Mouse (Mus musculus) MEL (cell line): Measurements from ENCODE around the gene Clec16a. TPM values are rescaled to one million over a fixed set of nuclear protein-coding genes. Genes with fewer than 3 reads are reported as not detected.

Experiments used
- DNase-seq: peaks from one replicate; pipeline ENCODE4 v3.0.0; 2011; ENCODE audit warnings: low read depth, low spot score
- H3K27ac ChIP-seq: 2 replicates; pipeline ENCODE4 v1.5.1; 2012; ENCODE audit warnings: low read depth, mild to moderate bottlenecking, control low read depth, low read length, moderate library complexity; ENCODE audit not compliant: control insufficient read depth
- H3K27me3 ChIP-seq, 2 experiments: fragments of 150-350 bp in 1 of 2; sonication (generic) in 1 of 2; 2 replicates each; pipeline ENCODE4 v1.6.1; 2012; ENCODE audit warnings: low read length in 2 of 2, mild to moderate bottlenecking in 2 of 2, improper control_type of control experiment in 1 of 2, moderate library complexity in 1 of 2; ENCODE audit not compliant: insufficient read depth in 2 of 2, control insufficient read depth in 1 of 2
- H3K36me3 ChIP-seq, 2 experiments: 2 replicates each; pipeline ENCODE4 v1.6.1; 2012 to 2014; ENCODE audit warnings: low read length in 2 of 2, improper control_type of control experiment in 1 of 2, inconsistent platforms in 1 of 2, mild to moderate bottlenecking in 1 of 2; ENCODE audit not compliant: insufficient read depth in 2 of 2, control insufficient read depth in 1 of 2
- H3K4me1 ChIP-seq, 2 experiments: fragments of 150-350 bp in 1 of 2; sonication (generic) in 1 of 2; 2 replicates each; pipeline ENCODE4 v1.6.1; 2012; ENCODE audit warnings: low read length in 2 of 2, improper control_type of control experiment in 1 of 2, mild to moderate bottlenecking in 1 of 2; ENCODE audit not compliant: insufficient read depth in 2 of 2, control insufficient read depth in 1 of 2
- H3K4me3 ChIP-seq, 2 experiments: fragments of 150-350 bp in 1 of 2; sonication (generic) in 1 of 2; 2 replicates each; pipeline ENCODE4 v1.5.1; 2012; ENCODE audit warnings: low read depth in 2 of 2, low read length in 2 of 2, mild to moderate bottlenecking in 2 of 2, moderate library complexity in 2 of 2, control low read depth in 1 of 2, improper control_type of control experiment in 1 of 2; ENCODE audit not compliant: control insufficient read depth in 1 of 2, insufficient read depth in 1 of 2
- H3K79me2 ChIP-seq: 2 replicates; pipeline ENCODE4 v1.6.1; 2012; ENCODE audit warnings: mild to moderate bottlenecking, low read length, moderate library complexity; ENCODE audit not compliant: control insufficient read depth, poor library complexity, insufficient read depth
- H3K9ac ChIP-seq: 2 replicates; pipeline ENCODE4 v1.6.1; 2012; ENCODE audit warnings: low read depth, mild to moderate bottlenecking, control low read depth, low read length, moderate library complexity; ENCODE audit not compliant: control insufficient read depth, poor library complexity, severe bottlenecking
- H3K9me3 ChIP-seq: fragments of 150-350 bp; sonication (generic); replicated peaks from 2 replicates; pipeline ENCODE4 v1.6.1; 2012; ENCODE audit warnings: mild to moderate bottlenecking, low read length, improper control_type of control experiment, moderate library complexity; ENCODE audit not compliant: insufficient read depth
- BHLHE40 ChIP-seq: IDR thresholded peaks from 2 replicates; pipeline ENCODE4 v1.6.1; 2012; ENCODE audit warnings: low read depth, mild to moderate bottlenecking, inconsistent platforms, low read length, improper control_type of control experiment, borderline replicate concordance
- CHD1 ChIP-seq: IDR thresholded peaks from 2 replicates; pipeline ENCODE4 v1.6.1; 2012; ENCODE audit warnings: low read depth, mild to moderate bottlenecking, inconsistent platforms, low read length, improper control_type of control experiment
- CTCF ChIP-seq, 3 experiments: IDR thresholded peaks in 2 of 3; conservative IDR thresholded peaks in 1 of 3; 2 replicates each; pipeline ENCODE4 v1.5.1; 2011 to 2012; ENCODE audit warnings: low read length in 3 of 3, low read depth in 2 of 3, mild to moderate bottlenecking in 2 of 3, improper control_type of control experiment in 1 of 3, inconsistent platforms in 1 of 3, mixed read lengths in 1 of 3, moderate library complexity in 1 of 3; ENCODE audit not compliant: control insufficient read depth in 1 of 3, insufficient read depth in 1 of 3, poor library complexity in 1 of 3, severe bottlenecking in 1 of 3
- GATA1 ChIP-seq: IDR thresholded peaks from 2 replicates; pipeline ENCODE4 v1.6.1; 2011; ENCODE audit warnings: low read depth, low read length, improper control_type of control experiment
- HCFC1 ChIP-seq: IDR thresholded peaks from 2 replicates; pipeline ENCODE4 v1.6.1; 2012; ENCODE audit warnings: low read depth, mild to moderate bottlenecking, inconsistent platforms, low read length, improper control_type of control experiment, moderate library complexity
- KAT2A ChIP-seq: conservative IDR thresholded peaks from 2 replicates; pipeline ENCODE4 v1.6.1; 2012; ENCODE audit warnings: low read depth, low read length, improper control_type of control experiment, inconsistent platforms
- MEF2A ChIP-seq: IDR thresholded peaks from 2 replicates; pipeline ENCODE4 v1.6.1; 2014; ENCODE audit warnings: low read depth, mild to moderate bottlenecking, inconsistent platforms, low read length, improper control_type of control experiment; ENCODE audit not compliant: poor library complexity, insufficient replicate concordance, severe bottlenecking; ENCODE audit errors: extremely low read depth
- MYB ChIP-seq: IDR thresholded peaks from 2 replicates; pipeline ENCODE4 v1.6.1; 2011; ENCODE audit warnings: mild to moderate bottlenecking, low read depth, low read length, improper control_type of control experiment
- POLR2AphosphoS5 ChIP-seq: IDR thresholded peaks from 2 replicates; pipeline ENCODE4 v1.6.1; 2012; ENCODE audit warnings: low read depth, borderline replicate concordance, mild to moderate bottlenecking, inconsistent platforms, low read length, moderate library complexity, mixed read lengths
- RAD21 ChIP-seq: IDR thresholded peaks from 2 replicates; pipeline ENCODE4 v1.6.1; 2011; ENCODE audit warnings: mild to moderate bottlenecking, low read depth, low read length, improper control_type of control experiment
- RCOR1 ChIP-seq: IDR thresholded peaks from 2 replicates; pipeline ENCODE4 v1.6.1; 2012; ENCODE audit warnings: low read depth, mild to moderate bottlenecking, inconsistent platforms, low read length, improper control_type of control experiment
- SIN3A ChIP-seq: IDR thresholded peaks from 2 replicates; pipeline ENCODE4 v1.6.1; 2012; ENCODE audit warnings: low read length, improper control_type of control experiment, inconsistent platforms
- SMC3 ChIP-seq: IDR thresholded peaks from 2 replicates; pipeline ENCODE4 v1.6.1; 2011; ENCODE audit warnings: low read depth, low read length, improper control_type of control experiment
- TCF12 ChIP-seq: IDR thresholded peaks from 2 replicates; pipeline ENCODE4 v1.6.1; 2014; ENCODE audit warnings: low read depth, mild to moderate bottlenecking, inconsistent platforms, low read length, improper control_type of control experiment, moderate library complexity
- UBTF ChIP-seq: IDR thresholded peaks from 2 replicates; pipeline ENCODE4 v1.6.1; 2012; ENCODE audit warnings: low read depth, mild to moderate bottlenecking, inconsistent platforms, low read length, improper control_type of control experiment, moderate library complexity, borderline replicate concordance; ENCODE audit not compliant: insufficient read depth
- USF1 ChIP-seq: IDR thresholded peaks from 2 replicates; pipeline ENCODE4 v1.6.1; 2014; ENCODE audit warnings: low read depth, mild to moderate bottlenecking, inconsistent platforms, low read length, improper control_type of control experiment, moderate library complexity
- USF2 ChIP-seq, 2 experiments: IDR thresholded peaks; 2 replicates each; pipeline ENCODE4 v1.6.1; 2011 to 2012; ENCODE audit warnings: improper control_type of control experiment in 2 of 2, low read length in 2 of 2, borderline replicate concordance in 1 of 2, inconsistent platforms in 1 of 2, low read depth in 1 of 2, mild to moderate bottlenecking in 1 of 2; ENCODE audit not compliant: insufficient read depth in 1 of 2
- ZC3H11A ChIP-seq: IDR thresholded peaks from 2 replicates; pipeline ENCODE4 v1.6.1; 2012; ENCODE audit warnings: low read depth, mild to moderate bottlenecking, inconsistent platforms, low read length, improper control_type of control experiment
- ZMIZ1 ChIP-seq: IDR thresholded peaks from 2 replicates; pipeline ENCODE4 v1.6.1; 2012; ENCODE audit warnings: low read depth, mild to moderate bottlenecking, inconsistent platforms, low read length, improper control_type of control experiment, moderate library complexity
- polyA plus RNA-seq, 2 experiments: library from polyadenylated mRNA; stranded (reverse) in 1 of 2; unstranded in 1 of 2; fragments of >175 nt in 1 of 2; fragments of >200 nt in 1 of 2; gene quantifications; 2 replicates each; pipeline versions ENCODE4 v1.2.1 to v1.2.4; 2012; ENCODE audit warnings: low replicate concordance in 2 of 2, low read depth in 1 of 2; ENCODE audit not compliant: insufficient read length in 2 of 2, insufficient read depth in 1 of 2, missing spikeins in 1 of 2
- total RNA-seq: library from RNA; depleted of rRNA; stranded (reverse); fragments of 300-350 nt; gene quantifications from 2 replicates; pipeline ENCODE4 v1.2.3, GENCODE M21; 2012

Clec16a gene
- total and polyA plus RNA-seq, 3 experiments, result 10.4 to 49.3 (median 22.1) TPM

DNA sequence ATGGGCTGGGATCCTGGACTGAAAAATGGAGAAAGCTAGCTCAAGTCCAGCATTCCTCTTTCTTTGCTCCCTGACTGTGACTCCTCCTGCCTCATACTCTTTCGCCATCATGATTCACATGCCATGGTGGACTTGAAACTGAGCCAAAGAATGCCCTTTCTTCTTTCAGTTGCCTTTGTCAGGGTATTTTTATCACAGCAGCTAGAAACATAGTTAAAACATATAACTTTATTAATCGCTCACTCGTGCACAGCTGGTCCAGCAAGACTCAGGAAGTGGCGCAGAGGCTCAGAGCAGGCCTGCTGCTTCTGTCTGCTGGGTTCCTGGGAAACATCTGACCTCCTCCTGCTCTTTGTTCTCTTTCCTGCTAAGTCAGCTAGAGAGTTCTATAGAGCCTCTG is 158.8 kb downstream of the Clec16a start:
- no peaks in the 10 kb centered on the region for H3K4me1 ChIP-seq
- no peak for DNase-seq
- H3K9me3 ChIP-seq, result no peaks in the 10 kb centered on the region
- H3K27ac ChIP-seq, result no peak overlapping the region
- TF ChIP-seq HCFC1 (no peak), ZC3H11A (no peak), UBTF (no peak), GATA1 (no peak), ZMIZ1 (no peak), TCF12 (no peak), CHD1 (no peak), SMC3 (no peak), RCOR1 (no peak), CTCF (IDR thresholded peaks at IDR 0.05 in 2 of 3, conservative IDR thresholded peaks at IDR 0.05 in 1 of 3; ENCODE audit: control insufficient read depth in 1 of 3, insufficient read depth in 1 of 3, low read depth in 2 of 3, low read length in 3 of 3, poor library complexity in 1 of 3, severe bottlenecking in 1 of 3) (no peak)
- no peak overlapping the region for H3K4me3 ChIP-seq
- no peak overlapping the region for H3K9ac ChIP-seq
- no peaks in the 10 kb centered on the region for H3K27me3 ChIP-seq
- H3K79me2 ChIP-seq, result no peaks in the 10 kb centered on the region
- no peaks in the 10 kb centered on the region for H3K36me3 ChIP-seq

DNA sequence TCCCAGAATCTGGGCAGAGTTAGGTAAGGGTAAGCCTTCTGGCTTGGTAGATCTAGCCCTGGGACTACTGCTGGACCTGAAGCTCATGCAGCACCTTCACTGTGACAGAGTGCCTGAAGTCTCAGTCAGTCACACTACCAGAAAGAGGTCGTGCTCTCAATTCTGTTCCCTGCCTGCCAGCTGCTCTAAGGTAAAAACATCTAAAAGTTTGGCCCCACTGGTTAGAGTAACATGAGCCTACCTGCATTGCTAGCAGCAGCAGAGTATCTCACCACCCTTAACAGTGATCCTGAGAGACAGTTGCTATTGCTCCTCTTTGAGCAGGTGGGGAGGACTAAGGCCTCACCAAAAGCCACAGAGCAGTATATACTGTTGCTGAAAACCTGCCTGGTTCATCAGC is 160.3 kb downstream of the Clec16a start:
- Histone ChIP-seq H3K4me3 (no peak overlapping the region), H3K4me1 (no peaks in the 10 kb centered on the region), H3K27me3 (no peaks in the 10 kb centered on the region), H3K36me3 (no peaks in the 10 kb centered on the region), H3K27ac (no peak overlapping the region), H3K9me3 (no peaks in the 10 kb centered on the region), H3K79me2 (no peaks in the 10 kb centered on the region), H3K9ac (no peak overlapping the region)
- no peak for TF ChIP-seq BHLHE40
- TF ChIP-seq USF1, result no peak
- TF ChIP-seq SIN3A, result no peak
- TF ChIP-seq MEF2A, result no peak
- no peak for TF ChIP-seq GATA1
- TF ChIP-seq POLR2AphosphoS5, result no peak
- TF ChIP-seq MYB, result no peak
- TF ChIP-seq KAT2A, result no peak
- TF ChIP-seq RAD21, result no peak
- no peak for TF ChIP-seq CTCF (IDR thresholded peaks at IDR 0.05 in 2 of 3, conservative IDR thresholded peaks at IDR 0.05 in 1 of 3; ENCODE audit: control insufficient read depth in 1 of 3, insufficient read depth in 1 of 3, low read depth in 2 of 3, low read length in 3 of 3, poor library complexity in 1 of 3, severe bottlenecking in 1 of 3)
- no peak for TF ChIP-seq HCFC1
- TF ChIP-seq TCF12, result no peak
- TF ChIP-seq UBTF, result no peak
- no peak for TF ChIP-seq USF2 (IDR thresholded peaks at IDR 0.05; ENCODE audit: borderline replicate concordance in 1 of 2, insufficient read depth in 1 of 2, low read depth in 1 of 2, low read length in 2 of 2)
- DNase-seq, result no peak
